Mouse (Mus musculus) ES-Bruce4 (cell line): ENCODE measurements around the gene 1700037H04Rik.

Experiments used
- CTCF ChIP-seq: IDR thresholded peaks from one replicate; pipeline ENCODE4 v1.8.1; 2011; ENCODE audit warnings: low read depth, low read length
- EP300 ChIP-seq: IDR thresholded peaks from 2 replicates; pipeline ENCODE4 v1.6.1; 2011; ENCODE audit warnings: low read depth, low read length; ENCODE audit not compliant: insufficient read depth

GRCm38 (mm10) chr2:131176491-131176890 lies 16.6 kb upstream of the 1700037H04Rik start:
- no peak for TF ChIP-seq CTCF
- no peak for TF ChIP-seq EP300
